Mouse (Mus musculus) brain, embryonic 18.5 days (tissue): ENCODE measurements around the gene Polr2b.

Experiments used
- DNase-seq: peaks from one replicate; pipeline ENCODE4 v3.0.0-alpha.2; 2012; ENCODE audit warnings: low read depth, low spot score

The Polr2b gene

DNA sequence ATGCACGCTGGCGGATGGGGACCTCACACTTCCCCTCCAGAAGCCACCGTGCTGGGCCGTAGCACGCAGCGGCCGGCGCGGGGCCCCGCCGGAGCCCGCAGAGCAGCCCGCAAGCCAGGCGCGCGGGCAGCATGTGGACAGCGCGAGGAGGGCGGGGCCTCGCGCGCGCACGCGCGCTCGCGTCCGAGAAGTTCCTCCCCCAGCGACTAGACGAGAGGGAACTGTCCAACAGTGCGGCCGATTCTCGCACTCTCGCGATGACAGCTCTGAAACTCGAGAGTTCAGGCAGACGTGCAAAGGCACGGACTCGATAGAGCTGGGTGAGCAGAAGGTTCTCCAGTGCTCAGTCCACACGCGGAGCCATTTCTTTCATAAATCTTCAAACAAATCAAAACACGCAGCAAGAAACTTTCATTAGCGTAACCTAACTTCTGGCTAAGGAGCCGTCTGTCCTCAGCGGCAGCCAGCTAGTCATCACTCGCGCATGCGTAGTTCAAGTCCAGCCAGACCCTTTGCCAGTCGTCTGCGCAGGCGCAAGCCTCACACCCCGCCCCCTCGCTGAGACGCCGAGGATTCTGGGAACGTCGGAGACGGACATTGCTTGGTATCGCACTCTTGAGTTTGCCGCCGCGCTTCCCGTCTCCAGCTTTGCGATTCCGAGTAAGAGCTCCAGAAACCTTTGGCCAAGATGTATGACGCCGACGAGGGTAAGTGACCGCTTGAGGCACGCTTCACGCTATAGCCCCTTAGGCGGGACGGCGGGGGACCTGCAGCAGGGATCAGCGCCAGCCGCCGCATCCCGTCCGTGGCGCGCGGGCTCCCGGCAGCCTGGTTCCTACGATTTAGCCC lies at the start of gene Polr2b, which contains the start of gene Noa1:
Gene Polr2b (plus strand): TSS at position 224 of the 849 bp plus-strand sequence.
Gene Noa1 (minus strand): TSS at position 161 of the 849 bp plus-strand sequence.
- peak; percentile 95 for DNase-seq

- DNase-seq: no peak
Measured at GRCm38 (mm10) chr5:77261137-77261536, 48.8 kb upstream of the Polr2b start.

DNA sequence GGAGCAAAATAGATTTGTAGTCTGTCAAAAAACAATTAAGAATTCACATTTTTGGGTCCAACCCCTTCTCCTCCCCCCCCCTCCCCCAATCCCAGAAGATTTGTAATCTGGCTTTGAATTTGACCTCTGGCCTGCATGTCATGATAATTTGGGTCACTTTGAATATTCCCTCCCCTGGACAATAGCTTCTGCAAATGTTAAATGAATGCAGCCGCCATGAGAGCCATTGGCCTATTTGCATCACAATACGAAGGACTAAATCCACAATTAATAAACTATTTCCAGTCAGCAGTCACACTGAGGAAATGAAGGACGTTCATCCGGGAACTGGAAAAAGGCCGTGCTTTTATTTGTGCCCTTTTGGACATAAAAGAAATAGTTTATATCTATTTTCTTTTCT lies 47.8 kb upstream of the Polr2b start:
- DNase-seq: no peak

DNA sequence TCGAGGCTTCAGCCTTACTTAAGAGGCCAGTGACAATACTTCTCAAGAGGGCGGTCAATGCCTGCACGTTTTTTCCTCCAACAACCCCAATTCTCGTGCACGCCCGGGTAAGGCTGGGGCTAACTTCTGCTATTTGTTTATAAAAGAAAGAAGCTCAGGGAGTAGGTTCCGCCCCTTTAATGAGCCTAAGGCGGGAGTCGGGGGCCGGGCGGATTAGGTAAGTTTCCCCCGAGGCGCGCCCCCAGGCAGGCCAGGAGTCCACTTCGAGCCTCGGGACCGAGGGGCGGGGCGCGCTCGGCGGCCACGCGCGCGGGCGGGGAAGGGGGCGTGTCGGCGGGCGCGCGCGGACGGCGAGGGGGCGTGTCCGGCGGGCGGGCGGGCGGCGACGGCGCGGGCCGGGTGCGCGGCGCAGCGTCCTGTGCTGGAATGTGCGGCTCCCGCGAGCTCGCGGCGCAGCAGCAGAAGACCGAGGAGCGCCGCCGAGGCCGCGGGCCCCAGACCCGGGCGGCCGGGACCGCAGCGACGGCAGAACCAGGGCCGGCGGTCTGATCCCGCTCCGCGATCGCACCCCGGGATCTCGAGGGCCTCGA lies 44.8 kb upstream of the Polr2b start, which contains the start of gene Rest:
Gene Rest (plus strand): TSS at position 411 of the 590 bp plus-strand sequence.
- no peak for DNase-seq

- DNase-seq: no peak
Measured at GRCm38 (mm10) chr5:77265671-77266065, 44.3 kb upstream of the Polr2b start.

- no peak for DNase-seq
Measured at GRCm38 (mm10) chr5:77266066-77266885, 43.7 kb upstream of the Polr2b start.

DNA sequence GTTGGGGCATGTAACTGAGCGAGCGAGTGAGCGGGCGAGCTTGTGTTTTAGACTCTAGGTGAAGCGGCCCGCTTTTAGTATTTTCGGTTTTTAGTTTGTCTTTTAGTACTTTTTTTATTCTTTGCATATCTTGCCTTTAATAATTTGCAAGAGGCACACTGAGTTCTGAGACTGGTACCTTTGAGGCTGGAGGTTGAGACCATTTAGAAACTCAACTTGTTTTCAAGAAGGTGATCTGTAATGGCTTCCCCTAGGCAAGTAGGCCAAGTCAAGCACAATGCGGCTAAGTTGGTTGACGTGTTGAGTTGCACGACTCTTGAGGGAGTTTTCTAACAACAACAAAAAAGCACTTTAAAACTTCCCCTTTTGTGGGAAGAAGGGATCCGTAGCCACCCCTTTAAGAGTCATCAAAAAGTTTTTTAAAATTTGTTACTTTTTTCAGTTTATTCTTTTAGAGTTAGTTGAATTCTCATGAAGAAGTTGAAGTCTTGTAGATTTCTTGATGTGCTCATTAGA lies 43.0 kb upstream of the Polr2b start:
- DNase-seq: no peak

- no peak for DNase-seq
Measured at GRCm38 (mm10) chr5:77267441-77267840, 42.5 kb upstream of the Polr2b start.

GRCm38 (mm10) chr5:77267957-77268624 lies 41.9 kb upstream of the Polr2b start:
- DNase-seq: no peak

DNA sequence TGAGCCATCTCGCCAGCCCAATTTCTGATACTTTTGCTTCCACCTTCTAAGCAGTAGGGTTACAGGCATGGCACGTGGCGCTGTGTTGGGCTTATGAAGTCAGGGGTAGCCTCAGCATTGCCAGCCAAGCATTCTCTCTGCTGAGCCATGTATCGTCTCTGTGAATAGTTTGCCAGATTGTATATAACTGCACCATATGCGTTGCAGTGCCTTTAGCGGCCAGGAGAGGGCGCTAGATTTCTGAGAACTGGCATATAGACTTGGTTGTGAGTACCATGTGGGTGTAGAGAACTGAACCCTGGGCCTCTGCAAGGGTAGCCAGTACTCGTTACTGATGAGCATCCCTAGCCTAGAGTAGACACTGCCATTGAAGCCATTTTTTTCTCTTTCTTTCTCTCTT lies 40.5 kb upstream of the Polr2b start:
- no peak for DNase-seq

- DNase-seq: no peak
Measured at GRCm38 (mm10) chr5:77273151-77273550, 36.8 kb upstream of the Polr2b start.

DNA sequence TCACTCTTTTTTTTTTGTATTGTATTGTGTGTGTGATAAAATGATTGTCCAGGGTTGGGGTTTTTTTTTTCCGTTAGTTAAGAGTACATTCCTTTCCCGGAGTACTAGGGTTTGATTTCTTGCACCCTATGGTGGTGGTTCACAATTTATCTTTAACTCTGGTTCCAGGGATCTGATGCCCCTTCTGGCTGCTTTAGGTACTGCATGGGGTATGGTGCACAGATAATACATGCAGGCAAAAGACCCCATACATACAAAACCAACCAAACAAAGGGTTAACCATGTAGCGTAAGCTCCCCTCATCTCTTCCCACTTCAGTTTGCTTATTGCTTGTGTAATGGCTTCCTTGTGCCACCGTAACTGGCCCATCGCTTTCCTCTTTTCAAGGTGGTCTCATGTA lies 34.0 kb upstream of the Polr2b start:
- no peak for DNase-seq

DNA sequence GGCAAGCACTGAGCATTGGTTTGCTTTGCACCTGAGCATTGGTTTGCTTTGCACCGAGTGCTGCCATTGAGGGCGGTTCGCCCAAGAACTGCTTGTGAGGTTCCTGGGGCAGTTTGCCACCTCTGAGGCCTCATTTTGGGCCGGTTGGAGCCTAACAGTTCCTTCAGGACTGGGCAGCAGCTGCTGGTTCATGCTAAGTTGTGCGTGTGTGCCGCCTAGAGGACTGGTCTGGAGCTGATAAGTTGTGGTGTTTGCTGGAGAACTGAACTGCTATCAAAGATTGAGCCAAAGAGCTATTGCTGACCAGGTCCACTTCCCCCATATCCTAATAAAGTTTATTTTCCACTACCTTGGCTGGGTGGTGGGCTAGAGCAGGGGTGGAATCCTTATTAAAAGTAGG lies 32.7 kb upstream of the Polr2b start:
- DNase-seq: no peak

GRCm38 (mm10) chr5:77281518-77282174 lies 28.3 kb upstream of the Polr2b start:
- DNase-seq: no peak

GRCm38 (mm10) chr5:77282242-77282641 lies 27.7 kb upstream of the Polr2b start:
- DNase-seq: no peak

DNA sequence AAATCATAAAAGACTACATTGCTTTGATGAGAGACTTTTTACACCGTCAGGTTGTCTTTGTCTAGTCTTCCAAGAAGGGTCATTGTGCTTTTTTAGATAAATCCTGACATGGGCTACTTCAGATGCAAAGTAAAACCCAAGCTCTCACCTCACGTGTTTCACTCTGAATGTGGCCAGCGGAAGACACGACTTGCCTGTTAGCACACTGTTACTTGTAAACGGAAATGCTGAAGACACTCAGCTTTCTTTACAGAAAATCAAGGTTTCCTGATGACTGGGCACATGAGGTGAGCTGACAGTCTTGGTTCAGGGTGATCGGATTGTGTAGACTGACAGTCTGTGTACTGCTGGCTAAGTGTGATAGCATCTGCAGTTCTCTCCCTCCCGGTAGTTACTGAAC lies 24.3 kb upstream of the Polr2b start:
- DNase-seq: no peak

DNA sequence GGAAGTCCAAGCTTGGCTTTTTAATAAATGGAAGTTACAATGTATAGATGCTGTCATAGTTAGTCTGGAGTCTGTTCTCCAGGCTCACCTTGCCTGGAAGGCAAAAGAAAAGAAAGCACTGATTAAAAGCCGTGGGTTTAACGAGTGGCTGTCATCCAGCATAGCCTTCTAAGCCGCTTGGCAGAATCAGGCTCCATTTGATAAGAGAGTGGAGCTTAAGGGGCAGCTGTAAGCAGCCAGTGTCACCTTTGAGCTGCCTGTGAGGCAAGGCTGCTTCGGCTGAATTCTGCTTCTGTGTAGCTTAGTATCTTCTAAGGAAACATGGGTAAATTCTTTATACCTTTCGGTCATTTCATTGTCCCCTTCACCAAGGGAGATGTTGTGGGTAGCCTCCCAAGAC lies 23.0 kb upstream of the Polr2b start:
- DNase-seq: no peak

DNA sequence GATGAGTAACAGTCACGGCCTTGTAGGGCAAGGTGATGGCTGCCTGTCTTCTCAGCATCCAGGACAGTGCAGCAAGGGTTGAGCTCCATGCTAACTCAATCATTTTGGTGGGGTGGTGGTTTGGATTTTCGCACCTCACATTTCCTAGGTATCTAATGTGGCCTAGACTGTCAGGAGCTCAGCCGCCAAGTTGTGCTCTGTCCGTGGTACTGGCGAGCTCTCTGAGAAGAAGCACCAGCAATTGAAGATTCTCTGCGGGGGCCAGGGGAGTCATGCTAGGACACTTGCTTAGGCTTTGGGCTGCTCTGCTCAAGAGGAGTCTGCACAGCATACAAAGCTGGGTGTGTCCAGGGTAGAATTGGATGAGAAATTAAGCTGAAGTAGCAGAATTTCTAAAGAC lies 22.0 kb upstream of the Polr2b start:
- DNase-seq: no peak

- DNase-seq: no peak
Measured at GRCm38 (mm10) chr5:77289686-77290085, 20.3 kb upstream of the Polr2b start.

GRCm38 (mm10) chr5:77290606-77291005 lies 19.3 kb upstream of the Polr2b start:
- no peak for DNase-seq
